Mouse (Mus musculus) left cerebral cortex, postnatal 25 days (tissue): ENCODE measurements around the gene Psmb6. TPM values are rescaled to one million over a fixed set of nuclear protein-coding genes. Genes with fewer than 3 reads are reported as not detected.
A peak's percentile ranks its signal among the peaks of the same experiment; 100 is the strongest.
"Not testable (repeated sequence)": the region's sequence is repeated elsewhere in the genome, so short reads cannot be mapped to it uniquely, and the experiment has no call there.

Experiments
- DNase-seq, 2 experiments: peaks; one replicate each; pipeline ENCODE4 v3.0.0; 2022; ENCODE audit warnings: low spot score in 2 of 2, mixed read lengths in 1 of 2
- intact Hi-C: fragments of 180-260 bp; cut with DNase I; formaldehyde crosslinking; loops from one replicate; pipeline ENCODE4 v1.15.1; 2025
- total RNA-seq, 2 experiments: library from RNA; stranded (reverse); gene quantifications; 2 replicates each; pipeline ENCODE4 v1.2.3; 2021

Gene Psmb6
- total RNA-seq, 2 experiments from 2014 or later: 172 to 186 TPM

GRCm38 (mm10) chr11:70518923-70519322 lies 6.2 kb upstream of the Psmb6 start, which contains the start of gene Gltpd2:
Gltpd2 (plus strand) TSS chr11:70519196.
- no peak for DNase-seq
- intact Hi-C loops: loop anchor here (5.0 kb wide), 1 partner anchor 238 kb away; no protein-coding TSS in a partner anchor

GRCm38 (mm10) chr11:70520178-70520769 lies 4.9 kb upstream of the Psmb6 start:
- intact Hi-C loops: no loop called here
- no peak for DNase-seq

DNA sequence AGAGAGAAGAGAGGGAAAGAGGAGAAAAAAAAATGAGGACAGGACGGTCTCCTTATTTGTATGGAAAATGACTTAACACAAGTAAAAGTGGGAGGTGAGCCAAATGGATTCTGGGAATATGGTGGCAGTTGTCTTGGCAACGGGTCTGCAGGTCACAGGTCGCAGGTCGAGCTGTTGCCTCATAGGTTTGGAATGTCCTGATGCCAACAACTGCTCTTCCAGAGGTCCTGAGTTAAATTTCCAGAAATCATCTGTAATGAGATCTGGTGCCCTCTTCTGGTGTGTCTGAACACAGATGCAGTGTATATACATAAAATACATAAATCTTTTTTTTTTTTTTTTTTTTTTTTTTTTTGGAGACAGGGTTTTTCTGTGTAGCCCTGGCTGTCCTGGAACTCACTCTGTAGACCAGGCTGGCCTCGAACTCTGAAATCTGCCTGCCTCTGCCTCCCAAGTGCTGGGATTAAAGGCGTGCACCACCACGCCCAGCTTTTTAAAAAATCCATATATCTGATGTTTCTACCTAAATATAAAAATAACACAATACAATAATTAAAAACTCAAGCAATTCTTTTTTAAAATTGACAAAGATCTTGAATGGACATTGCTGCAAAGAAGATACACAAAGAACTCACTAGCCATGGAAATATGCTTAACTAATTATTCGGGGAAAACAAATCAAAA lies 1.7 kb upstream of the Psmb6 start:
- intact Hi-C loops, DNase-seq: not testable (repeated sequence)

DNA sequence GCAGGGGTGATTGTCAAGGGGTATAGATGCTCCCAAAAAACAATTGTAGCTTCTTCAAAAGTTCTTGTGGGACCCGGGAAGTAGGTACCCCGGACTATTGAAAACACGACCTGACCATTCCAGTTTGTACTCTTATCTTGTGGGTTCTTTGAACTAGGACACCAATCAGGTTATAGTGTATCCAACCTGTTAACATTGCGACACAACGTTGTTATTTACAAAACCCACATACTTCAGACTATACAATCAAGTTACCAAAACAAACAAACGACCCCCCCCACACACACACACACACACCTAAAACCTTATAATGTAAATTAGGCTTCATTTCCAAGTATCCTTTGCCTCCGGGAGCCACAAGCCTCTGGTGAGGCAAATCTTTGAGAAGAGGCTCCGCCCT lies 385 bp upstream of the Psmb6 start:
- no peak for DNase-seq
- intact Hi-C loops: loop anchor here (1.0 kb wide), 1 partner anchor 37 kb away; no protein-coding TSS in a partner anchor

GRCm38 (mm10) chr11:70525726-70526125 lies 559 bp downstream of the Psmb6 start:
- DNase-seq: no peak
- intact Hi-C loops: loop anchor here (1.0 kb wide), 1 partner anchor 36 kb away; no protein-coding TSS in a partner anchor

GRCm38 (mm10) chr11:70526211-70526610 lies 1.0 kb downstream of the Psmb6 start:
- DNase-seq: no peak
- intact Hi-C loops: no loop called here

- intact Hi-C loops: no loop called here
- no peak for DNase-seq
Measured at GRCm38 (mm10) chr11:70528610-70529009, 3.4 kb downstream of the Psmb6 start.

DNA sequence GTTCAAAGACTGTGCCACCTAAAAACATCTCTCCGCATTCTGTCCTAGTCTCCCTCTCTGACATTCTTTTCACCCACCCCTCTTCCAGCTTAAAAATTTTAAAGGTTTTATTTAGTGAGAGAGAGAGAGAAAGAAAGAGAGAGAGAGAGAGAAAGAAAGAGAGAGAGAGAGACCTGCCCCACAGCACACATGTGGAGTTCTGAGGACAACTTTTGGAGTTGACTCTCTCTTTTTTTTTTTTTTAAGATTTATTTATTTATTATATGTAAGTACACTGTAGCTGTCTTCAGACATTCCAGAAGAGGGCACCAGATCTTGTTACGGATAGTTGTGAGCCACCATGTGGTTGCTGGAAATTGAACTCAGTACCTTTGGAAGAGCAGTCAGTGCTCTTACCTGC lies 5.9 kb downstream of the Psmb6 start:
- DNase-seq, intact Hi-C loops: not testable (repeated sequence)

GRCm38 (mm10) chr11:70532839-70533238 lies 7.7 kb downstream of the Psmb6 start, which contains the start of gene Gm40193:
Gm40193 (minus strand) TSS chr11:70532939.
- intact Hi-C loops: no loop called here

DNA sequence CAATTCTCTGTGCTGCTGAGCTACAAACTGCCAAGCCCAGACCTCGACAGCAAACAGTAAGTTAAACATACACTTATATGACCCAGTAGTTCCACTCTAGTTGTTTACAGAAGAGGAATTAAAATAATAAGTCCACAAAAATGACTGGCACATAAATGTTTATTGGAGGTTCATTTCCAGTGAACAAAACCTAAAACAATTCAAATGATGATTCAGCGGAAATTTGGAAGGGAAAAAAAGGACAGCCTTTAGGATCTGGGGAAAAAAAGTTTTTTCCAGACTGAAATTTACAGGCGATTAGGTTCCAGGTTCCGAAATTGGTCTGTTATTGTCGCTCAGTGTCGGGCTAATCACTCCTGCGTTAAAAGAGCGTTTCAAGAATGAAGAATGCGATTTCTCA lies 14.3 kb downstream of the Psmb6 start:
- no peak for DNase-seq
- intact Hi-C loops: no loop called here

More at GRCm38 (mm10) chr11:70532839-70533238, 7.7 kb downstream of the Psmb6 start, which contains the start of gene Gm40193:
- no peak for DNase-seq

GRCm38 (mm10) chr11:70539877-70540587 lies 14.9 kb downstream of the Psmb6 start, which contains the start of gene Pld2:
Pld2 (plus strand) TSS chr11:70540064.
- intact Hi-C loops: loop anchor here (1.0 kb wide), 1 partner anchor 22 kb away; the partner anchor contains the start of gene Mink1

DNA sequence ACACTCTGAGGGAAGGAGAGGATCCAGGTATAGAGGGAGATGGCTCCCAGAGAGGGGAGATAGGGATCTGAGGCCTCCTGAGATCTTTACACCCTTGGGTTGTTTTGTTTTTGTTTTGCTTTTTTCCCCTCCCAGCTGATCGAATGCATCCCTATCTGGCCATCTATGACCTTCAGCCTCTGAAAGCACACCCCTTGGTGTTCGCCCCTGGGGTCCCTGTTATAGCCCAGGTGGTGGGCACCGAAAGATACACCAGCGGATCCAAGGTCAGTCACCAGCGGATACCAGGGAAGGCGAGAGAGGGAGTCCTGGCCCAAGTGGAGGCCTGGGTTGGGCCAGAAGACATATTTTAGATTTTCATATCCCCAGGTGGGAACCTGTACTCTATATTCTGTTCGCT lies 15.8 kb downstream of the Psmb6 start:
- intact Hi-C loops: loop anchor here (1.0 kb wide), 1 partner anchor 21 kb away; the partner anchor contains the start of gene Mink1
- DNase-seq: no peak

More at GRCm38 (mm10) chr11:70539877-70540587, 14.9 kb downstream of the Psmb6 start, which contains the start of gene Pld2:
- peak; percentile 76 to 77 for DNase-seq

DNA sequence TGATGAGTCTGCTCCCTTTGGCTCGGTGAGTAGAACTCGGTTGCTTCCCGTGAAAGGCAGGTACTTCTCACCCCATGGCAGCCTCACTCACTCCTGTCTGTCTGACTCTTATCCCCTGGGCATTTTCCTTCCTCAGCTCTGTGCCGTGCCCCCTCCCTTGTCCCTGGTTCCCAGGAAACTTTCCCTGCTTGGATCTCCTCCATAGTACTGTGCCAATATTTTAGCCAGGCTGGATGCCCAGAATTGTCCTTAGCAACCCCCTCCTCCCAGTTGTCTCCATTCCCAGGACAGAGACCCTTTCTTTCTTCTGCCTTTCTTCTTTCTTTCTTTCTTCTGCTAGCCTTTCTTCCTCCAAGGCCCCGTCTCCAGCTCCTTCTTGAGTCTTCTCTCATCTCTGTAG lies 16.2 kb downstream of the Psmb6 start:
- DNase-seq: peak in 1 of 2 experiments; percentile 28
- intact Hi-C loops: no loop called here

GRCm38 (mm10) chr11:70544496-70544895 lies 19.3 kb downstream of the Psmb6 start:
- no peak for DNase-seq
- intact Hi-C loops: no loop called here

DNA sequence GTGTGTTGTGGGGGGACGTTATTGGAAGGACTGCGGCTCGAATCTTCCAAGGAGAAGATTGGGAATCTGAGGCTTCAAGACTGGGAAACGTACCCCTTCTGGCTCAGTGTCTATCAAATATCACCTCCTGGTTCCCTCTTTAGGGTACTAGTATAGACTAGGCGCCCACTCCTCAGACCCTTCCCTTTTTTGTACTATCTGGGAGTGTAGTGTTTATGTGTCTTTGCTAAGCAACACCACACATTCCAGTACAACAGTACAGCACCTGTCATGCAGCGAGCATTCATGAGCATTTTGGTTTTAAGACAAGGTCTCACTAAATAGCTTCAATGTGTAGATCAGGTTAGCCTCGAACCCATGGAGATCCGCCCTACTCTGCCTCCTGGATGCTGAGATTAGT lies 26.4 kb downstream of the Psmb6 start:
- intact Hi-C loops: no loop called here
- DNase-seq: no peak

GRCm38 (mm10) chr11:70553940-70554339 lies 28.8 kb downstream of the Psmb6 start:
- intact Hi-C loops: no loop called here
- DNase-seq: no peak

DNA sequence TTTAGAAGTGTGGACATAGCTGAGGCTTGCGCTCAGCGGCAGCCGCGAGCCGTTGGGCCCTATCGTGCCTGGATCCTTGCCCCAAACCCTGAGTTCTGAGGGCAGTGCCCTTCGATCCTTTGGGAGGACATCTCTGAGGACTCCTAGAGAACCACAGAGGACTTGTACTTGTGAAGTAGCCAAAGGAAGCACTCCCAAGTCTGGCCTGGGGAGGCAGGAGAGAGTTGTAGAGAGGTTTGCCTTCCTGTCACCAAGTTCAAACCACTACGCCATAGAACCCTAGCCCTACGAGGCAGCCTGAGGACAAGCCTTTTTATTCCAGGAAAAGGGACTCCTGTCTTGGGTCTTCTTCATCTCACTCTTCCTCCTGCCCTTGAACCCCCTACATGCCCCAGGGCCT lies 32.4 kb downstream of the Psmb6 start:
- DNase-seq: no peak
- intact Hi-C loops: no loop called here

DNA sequence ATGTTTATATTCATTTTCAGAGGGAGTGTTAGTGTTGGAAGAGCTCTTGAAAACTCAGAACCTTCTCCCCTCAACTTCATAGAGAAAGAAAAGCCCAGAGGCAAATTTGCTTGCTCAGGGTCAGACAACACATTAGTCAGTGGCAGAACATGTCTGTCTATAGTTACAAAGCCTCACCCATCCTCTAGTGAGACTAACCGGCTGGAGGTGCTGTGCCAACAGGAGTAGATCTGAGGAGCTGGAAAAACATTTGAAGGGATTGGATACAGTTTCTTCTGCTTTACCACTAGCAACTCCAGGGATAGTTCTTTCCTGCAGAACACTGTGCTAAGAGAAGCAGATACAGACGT lies 36.7 kb downstream of the Psmb6 start:
- intact Hi-C loops: loop anchor here (1.0 to 5.0 kb wide), 4 partner anchors 10 to 40 kb away; partner anchors contain the start of genes Pld2 and Psmb6

GRCm38 (mm10) chr11:70562287-70562994 lies 37.3 kb downstream of the Psmb6 start, which contains the start of gene Mink1:
Mink1 (plus strand) TSS chr11:70562881.
- DNase-seq: peak; percentile 89 to 94
- intact Hi-C loops: loop anchor here (1.0 to 5.0 kb wide), 3 partner anchors 10 to 40 kb away; partner anchors contain the start of gene Pld2

More for the DNA sequence above, 36.7 kb downstream of the Psmb6 start:
- DNase-seq: no peak
